Mouse (Mus musculus): ENCODE results near the gene Zbtb16.

GRCm38 (mm10) chr9:48757650-48758580 lies 78.1 kb downstream of the Zbtb16 start:
- no peak for TF ChIP-seq POLR2A (IDR thresholded peaks at IDR 0.05; ENCODE audit: extremely low read depth, insufficient read depth, low read length)
- no peak for TF ChIP-seq CTCF (IDR thresholded peaks at IDR 0.05; ENCODE audit: low read depth, low read length)
